Mouse (Mus musculus) retina, adult 2 months (tissue): Measurements from ENCODE around the gene Trhr2.

Experiments used
- DNase-seq: peaks from one replicate; pipeline ENCODE4 v3.0.0-alpha.2; 2012; ENCODE audit warnings: low read depth, low spot score

The Trhr2 gene

DNA sequence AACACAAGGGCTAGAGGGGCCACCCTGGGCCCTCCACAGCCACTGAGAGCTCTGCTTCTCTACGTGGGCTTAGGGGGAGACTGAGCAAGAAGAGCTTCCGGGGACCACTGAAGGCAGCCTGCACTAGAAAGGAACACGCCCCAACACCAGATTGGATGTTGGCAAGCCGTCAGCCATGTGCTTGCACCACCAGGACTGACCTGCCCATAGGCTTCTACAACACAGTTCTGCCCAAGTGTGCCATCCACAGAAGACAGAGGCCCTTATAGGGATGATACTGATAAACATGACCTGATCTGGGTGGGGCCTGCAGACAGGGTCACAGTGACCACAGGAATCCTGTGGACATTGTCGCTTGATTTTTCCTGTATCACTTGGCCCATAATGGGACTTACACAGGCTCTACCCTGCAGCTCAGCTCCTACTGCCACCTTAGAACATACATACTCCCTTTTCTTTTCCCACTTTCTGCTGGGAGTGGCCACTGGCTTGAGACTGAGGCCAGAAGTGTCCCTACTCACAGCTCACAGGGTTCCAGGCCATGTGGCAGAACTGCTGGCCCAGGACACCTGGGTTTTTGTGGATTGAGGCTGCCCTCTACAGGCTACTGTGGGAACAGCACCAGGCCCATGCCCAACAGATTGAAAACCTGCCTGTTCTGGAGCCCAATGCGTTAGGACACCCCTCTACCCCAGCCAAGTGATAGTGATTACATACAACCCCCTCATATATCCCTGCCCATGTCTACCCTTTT lies 27.6 kb downstream of the Trhr2 start:
- peak; percentile 59 for DNase-seq

DNA sequence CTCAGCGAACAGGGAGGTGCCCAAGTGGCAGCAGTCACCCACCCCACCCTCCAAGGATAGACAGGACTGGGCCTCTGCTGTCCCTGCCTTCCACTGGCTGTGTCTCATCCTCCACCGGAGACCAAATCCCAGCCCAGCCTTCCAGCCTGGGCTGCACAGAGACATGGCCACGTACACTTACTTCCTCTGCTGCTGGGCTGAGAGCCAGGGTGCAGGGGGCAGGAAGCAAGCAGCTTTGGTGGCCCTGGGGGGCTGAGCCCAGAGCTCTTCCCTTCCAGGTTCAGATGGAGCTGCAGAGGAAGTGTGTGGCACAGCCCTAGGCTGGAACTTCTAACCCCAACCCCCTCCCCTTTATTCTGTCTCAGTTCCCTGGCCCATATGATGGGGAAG lies 29.4 kb downstream of the Trhr2 start:
- DNase-seq, result no peak

DNA sequence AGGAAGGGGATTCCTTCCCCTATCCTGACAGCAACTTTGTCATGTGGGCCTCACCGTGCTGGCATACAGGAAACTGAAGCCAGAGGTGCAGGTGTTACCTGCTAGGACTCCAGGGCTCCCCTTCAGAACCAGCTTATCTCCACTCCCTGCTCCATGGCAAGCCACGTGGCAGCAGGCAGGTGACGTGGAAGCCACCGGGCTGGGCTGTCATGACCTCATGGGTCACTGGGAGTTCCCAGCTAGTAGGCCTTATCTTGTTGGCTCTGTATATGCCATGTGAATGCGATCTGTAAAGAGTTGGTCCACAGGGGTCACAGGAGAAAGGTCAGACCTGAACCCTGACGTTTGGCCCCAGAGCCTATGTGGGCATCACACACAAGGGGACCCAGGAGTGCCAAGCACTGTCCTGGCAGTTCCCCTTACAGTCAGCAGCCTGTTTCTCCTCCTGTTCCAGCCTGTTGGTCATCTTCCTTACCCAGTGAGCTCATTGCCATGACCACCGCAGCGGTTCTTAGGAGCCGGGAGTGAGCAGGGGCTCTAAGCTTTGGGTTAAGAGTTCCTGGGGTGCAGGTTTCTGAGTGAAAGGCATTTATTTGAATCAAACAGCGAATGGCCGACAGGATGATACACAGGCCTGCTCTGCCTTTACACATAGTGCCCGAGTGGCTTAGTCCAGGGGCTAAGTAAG lies 30.0 kb downstream of the Trhr2 start:
- no peak for DNase-seq

DNA sequence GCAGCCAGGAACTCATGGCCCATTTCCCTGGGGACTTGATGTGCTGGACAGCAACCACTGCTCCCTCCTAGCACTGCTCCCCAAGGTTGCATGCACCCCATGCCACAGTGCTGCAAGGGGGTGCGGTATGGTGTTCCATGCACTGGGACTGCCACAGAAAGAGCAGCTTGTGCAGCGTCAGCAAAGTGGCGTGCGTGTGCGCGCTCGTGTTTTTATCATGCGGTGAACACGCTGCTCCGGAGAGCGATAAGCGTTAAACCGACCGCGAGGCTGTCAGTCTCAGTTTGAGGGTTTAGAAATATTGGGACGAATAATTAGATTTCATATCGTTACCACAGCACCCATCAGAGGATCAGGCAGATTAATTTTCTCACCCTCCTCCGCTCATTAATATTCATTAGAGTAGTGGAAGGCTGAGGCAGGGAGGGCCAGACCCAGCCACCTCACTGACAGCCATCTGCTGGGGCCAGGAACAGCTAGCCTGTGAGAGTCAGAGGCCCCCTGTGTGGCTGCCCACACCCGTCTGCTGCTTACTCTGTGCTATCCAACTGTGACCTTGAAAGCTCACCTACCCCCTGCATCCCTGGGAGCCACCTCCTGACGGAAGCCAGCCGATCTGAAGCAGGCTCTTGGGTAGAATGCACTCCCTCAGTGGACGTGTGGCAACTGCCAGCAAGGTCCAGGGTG lies 30.9 kb downstream of the Trhr2 start:
- DNase-seq, result no peak

DNA sequence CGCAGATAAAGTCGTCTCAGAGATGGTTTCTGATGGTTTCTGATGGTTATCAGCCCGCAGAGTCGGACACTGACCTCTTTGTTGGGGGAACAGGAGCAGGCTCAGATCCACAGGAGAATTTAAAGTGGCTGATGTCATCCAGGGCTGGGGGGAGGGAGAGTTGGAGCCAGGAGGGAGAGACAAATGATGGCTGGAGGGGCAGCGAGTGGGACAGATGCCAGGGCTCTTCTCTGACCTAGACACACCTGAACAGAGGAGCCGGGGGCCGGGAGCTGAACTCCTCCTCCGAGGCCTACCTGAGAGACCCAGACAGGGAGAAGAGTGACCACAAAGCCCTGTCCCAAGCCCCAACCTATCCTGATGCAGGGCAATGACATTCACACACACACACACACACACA lies 31.5 kb downstream of the Trhr2 start:
- DNase-seq, result no peak

DNA sequence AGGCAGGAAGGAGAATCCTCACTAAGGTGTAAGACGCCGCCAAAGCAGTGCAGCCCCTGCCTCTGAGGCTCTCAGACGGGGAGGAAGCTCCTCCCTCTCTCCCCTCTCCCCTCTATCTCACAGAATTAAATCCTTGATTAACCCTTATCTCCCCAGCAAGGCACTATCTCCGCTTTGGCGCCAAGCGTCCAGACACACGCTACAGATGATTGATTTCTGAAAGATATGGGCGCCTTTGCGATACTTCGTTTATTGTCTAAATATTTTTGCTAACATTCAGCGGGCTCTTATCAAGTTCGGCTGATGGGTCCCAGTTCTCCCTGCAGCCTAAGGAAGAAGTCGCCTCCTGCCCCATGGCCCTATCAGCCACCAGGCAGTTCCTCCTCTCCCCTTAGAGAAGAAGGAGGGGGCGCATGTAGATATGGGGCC lies 34.4 kb downstream of the Trhr2 start:
- no peak for DNase-seq

DNA sequence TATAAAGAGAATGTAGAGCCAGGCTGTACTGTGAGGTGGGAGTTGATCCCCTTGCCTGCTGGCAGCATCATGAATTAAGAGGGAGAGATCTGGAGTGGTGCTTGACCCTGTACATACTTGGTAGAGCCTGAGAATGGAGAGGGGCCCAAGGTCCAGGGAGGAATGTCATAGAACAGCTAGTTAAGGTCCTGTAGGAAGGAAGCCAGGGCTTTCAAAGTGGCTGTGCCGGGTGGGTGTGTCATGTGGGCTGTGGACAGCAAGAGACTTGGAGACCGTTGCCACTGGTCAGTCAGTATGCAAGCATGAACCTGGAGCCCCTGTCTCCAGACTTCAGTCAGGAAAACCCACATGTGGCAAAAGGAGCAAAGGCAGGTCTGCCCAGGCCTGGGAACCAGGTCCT lies 35.4 kb downstream of the Trhr2 start:
- no peak for DNase-seq

DNA sequence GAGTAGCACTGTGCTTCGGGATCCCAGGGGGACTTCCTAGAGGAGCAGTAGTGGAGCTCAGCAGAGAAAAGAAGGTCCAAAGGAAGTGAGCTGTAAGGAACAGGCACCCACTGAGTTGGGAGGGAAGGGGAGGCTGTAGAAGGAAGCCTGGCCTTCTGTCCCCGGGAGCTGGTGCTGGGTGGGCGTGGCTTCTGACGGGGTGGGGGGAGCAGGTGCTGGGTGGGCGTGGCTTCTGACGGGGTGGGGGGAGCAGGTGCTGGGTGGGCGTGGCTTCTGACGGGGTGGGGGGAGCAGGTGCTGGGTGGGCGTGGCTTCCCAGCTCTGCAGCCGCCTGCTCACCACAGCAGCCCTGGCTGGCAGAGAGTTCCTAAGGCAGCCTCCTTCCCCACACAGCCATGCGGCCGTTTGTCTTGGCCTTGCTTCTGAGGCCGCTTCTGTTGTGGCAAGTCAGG lies 36.6 kb downstream of the Trhr2 start:
- DNase-seq, result peak; percentile 16

DNA sequence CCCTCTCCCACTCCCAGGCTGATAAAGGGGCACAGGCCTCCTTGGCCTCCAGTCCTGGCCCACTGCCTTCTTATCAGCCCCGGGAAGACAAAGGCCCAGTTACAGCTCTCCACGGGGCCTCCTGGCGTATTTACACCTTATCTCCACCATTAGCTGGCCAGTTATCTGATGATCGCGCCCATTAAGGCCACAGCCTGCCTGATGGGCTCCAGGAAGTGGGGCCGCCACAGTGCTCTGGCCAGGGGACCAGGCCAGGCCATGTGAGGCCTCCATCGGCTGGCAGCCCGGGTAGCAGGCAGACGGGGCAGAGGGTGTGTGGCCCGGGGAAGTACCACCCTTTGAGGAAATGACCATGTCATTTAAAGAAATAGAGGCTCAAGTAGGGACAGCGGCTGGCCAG lies 37.8 kb downstream of the Trhr2 start:
- no peak for DNase-seq

DNA sequence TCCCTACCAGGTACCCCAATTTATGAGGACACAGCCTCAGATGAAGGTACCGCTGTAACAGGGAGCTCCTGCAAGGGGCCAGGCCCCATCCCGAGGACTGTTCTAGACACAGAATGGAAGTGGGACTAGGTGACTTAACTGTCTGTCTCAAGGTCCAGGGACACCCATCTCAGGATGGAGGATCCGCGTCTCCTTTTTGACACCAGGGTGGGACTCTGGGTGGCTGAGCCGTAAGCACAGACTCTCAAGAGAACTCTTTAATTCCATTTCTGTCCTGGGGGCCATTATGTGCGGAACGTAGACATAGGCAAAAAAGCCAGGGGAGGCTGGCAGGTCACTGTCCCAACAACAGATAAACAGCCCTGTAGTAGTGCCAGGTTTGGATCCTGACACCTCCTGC lies 38.4 kb downstream of the Trhr2 start:
- no peak for DNase-seq

DNA sequence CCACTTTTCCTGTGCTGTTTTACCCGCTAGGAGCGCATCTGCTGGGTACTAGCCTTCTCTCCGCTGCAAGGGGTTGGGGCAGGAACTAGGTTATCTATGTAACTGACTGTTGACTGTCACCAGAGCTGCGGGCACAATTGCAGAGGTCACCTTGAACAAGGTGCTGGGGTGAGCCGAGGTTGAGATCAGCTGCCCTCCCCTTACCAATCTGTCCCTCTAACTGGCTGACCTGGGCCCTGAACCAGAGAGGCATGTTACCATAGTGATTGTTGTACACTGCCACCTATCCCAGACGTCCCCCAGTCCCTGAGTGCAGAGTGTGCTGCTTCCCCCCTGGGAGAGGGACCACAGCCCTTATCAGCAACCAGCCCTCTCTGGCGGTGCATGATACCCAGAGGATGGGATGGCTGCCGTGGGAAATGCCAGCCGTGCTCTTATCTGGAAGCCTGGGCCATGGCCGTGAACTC lies 39.1 kb downstream of the Trhr2 start:
- DNase-seq, result no peak

DNA sequence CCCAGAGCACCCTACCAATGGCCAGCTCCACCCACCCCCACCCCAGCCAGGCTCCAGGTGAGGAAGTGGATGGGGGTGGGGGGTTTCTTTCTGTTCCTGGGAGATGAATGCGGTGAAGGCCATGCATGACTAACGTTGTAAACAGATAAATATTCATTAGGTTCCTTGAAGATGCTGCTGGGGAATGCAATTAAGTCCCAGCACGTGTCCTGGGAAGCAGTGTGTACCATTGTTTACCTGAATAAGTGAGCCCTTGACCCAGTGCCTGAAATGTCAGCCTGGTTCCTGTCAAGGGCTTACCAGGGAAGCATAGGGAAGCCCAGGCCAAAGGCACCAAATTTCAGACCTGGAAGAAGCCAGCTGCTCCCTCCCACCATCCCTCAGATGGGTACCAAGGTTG lies 40.0 kb downstream of the Trhr2 start:
- DNase-seq, result no peak

DNA sequence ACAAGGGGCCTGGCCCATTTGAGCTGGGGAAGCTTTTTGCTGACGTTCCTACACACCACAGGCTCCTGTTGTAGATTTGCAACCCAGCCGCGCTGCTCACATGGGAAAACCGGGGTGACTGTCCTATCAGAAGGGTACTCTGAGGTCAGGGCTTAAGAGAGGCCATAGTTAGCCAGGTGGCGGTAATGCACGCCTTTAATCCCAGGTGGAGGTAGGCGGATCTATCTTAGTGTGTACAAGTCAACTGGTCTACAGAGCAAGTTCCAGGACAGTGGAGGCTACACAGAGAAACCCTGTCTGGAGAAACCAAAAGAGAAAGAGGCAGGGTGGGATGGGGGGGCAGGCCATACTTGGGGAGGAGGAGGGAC lies 40.9 kb downstream of the Trhr2 start:
- DNase-seq, result peak; percentile 51

DNA sequence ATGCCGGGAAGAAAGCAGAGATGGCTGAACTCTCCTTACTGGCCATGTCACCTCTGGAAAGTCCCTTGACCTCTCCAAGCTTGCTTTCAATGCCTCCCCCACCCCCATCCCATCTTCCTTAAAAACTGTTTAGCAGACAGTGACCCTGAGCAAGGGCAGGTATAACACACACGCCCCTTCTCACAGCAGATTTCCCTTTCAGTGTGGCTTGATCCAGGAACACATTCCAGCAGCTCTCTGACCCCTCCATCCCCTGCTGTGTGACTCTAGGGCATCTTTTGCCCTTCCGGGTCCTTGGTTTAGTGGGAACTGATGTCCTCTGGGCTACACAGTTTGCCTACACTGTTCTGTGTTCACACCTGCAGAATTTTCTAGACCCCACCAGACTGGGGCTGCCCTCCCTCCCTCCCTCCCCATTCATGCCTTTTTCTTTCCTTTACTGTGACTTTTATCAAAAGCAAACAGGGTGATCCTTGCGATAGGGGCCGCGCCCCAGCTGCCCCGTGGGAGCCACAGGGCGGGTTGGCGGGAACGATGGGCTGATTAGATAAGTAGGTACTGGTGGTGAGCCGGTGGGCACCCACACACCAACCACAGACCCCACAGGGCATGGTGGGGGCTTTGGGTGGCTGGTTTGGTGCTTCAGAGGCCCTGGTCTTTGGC lies 41.4 kb downstream of the Trhr2 start:
- DNase-seq, result no peak

DNA sequence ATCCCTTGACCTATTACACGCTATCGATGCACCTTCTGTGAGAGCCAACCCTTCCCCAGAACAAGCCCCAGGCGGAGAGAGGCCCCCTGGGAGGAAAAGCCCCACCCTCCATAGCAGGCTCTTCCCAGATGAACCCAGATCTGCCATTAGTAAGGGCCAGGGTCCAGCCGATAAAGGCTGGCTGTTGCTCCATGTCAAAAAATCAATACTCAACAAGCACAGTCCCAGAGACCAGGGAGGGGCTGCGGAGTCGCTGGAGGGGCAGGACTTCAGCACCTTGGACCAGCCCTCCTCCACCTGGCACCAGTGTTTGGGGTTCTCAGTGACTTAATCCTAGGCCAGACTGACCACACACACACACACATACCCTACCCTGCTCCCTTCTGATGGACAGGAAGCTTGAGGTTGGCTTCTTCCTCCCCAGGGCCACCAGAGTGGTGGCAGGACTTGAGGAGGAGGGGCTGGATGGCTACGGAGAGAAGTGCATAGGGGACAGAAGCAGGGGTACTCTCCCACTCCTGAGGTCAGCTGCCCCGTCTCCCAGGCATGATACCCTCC lies 42.5 kb downstream of the Trhr2 start:
- no peak for DNase-seq

DNA sequence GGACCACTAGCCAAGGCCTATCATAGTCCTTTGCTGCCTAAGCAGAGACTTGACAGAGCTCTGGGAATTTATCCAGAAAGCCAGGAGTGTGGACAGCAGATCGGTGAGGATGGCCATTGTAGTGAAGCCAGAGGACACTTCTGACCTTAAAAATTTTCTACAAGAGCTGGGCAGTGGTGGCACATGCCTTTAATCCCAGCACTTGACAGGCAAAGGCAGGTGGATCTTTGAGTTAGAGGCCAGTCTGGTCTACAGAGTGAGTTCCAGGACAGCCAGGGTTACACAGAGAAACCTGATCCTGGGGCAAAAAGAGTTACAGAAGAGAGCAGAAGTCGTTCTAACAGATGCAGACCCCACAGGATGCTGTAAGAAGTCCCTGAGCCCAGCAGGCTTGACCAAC lies 44.1 kb downstream of the Trhr2 start:
- no peak for DNase-seq

DNA sequence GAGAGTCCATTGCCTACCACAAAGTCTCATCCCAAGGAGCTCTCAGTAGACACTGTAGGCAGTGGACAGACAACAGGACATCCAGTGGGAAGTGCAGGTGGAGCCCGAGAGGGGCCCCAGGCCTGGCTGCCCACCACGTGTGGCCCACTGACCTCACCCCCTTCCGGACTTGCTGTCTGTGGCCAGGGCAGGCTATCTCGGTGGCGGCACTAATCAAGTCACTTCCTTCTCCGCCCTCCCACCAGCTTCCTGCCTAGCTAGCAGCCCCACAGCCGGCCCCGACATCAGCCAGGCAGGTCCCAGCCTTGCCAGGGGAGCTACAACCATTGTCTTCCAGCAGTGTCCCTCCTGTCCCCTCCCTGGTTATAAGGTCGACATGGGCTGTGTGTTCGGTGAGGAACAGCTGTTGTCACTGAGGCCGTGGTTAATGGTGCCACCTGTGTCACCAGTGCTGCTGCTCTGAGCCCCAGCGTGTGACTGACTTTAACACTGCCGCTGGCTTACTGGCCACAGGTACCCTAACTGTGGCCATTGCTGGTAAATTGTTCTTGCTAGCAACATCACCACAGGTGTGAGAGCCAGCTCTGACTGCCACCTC lies 45.5 kb downstream of the Trhr2 start:
- no peak for DNase-seq

DNA sequence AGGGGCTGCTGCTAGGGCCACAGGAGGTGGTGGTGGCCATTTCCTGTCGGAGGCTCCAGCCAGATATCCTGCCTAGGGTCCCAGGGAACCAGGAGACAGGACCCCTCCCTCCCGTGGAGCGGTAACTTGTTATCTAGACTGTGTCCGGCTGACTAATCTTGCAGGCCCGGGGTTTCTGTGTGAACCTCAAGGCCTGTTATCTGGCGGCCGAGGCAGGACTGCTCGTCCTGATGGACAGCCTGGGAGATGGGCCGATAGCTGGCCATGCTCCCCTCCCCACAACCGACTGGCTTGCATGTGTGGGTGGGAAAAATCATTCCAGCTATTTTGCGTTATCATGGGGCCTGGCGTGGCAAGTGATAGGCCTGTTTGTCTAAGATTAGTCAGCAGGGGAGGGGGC lies 47.2 kb downstream of the Trhr2 start:
- no peak for DNase-seq

DNA sequence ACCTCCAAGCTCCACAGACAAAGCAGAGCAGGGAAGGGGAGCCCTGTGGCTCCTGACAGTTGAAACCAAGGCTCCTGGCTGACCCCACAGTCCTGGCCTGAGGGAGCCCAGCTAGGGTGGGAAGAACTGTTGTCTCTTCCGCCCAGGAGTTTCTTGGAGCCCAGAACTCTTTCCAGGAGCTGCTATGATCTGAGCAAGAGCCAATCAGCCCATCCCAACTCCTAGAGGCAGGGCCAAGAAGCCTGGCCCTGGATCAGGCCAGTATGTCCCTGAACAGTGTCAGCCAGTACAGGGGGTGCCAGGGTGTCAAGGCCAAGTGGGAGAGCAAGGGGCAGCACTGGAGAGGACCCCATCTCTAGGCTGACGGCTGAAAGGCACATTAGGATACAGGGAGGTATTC lies 48.0 kb downstream of the Trhr2 start:
- DNase-seq, result no peak

DNA sequence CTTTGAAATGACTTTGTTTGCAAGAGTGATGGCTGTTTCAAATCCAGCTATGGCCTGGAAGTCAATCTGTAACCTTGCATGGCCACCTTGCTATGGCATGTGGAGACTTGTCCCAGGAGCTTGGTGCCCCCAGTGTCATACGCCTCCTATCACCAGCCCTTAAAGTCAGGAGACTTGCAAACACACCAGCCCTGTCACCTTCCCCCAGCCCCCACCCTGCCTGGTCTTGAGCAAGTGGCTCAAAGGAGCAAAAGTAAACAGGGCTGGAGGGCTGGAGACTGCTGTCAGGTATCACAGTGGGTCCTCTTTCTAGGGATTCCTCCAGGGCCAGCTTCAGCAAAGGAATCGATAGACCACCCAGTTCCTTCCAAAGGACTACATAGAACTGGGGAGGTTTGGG lies 49.4 kb downstream of the Trhr2 start:
- DNase-seq, result no peak

DNA sequence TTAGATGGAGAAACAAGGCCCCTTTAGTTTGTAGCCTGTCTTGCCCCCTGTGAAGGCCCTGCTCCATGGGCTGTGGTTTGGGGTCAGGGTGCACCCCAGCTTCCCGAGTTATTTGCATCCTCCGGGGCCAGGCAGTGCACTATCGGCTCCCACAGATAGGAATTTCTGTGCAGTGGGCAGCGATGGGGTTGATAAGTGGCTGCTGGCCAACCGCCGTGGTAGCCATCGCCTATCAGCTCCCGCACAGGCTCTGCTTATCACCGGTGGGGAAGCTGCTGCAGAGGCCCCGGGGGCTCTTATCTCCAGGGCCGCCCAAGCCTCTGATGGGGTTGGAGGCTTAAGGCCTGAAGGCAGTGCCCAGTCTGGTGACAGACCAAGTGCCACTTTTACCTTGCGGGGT lies 51.3 kb downstream of the Trhr2 start:
- DNase-seq, result no peak

DNA sequence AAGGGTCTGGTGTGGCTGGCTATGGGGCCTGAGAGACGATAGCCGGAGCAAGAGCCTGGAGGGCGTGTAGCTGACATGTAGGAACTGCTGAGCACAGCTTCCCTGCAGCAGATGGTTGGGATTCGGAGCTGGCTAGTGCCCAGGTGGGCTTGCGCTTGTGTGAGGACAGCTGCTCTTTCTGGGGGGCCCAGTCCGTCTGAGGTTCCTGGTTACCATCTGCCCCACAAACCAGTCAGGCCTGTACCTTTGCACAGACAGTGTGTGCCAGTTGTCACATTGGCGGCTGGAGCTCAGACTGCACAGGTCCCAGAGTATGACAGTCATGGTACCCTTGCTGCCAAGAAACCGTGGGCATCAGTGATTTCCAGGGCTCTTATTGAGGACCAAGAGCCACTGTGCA lies 52.7 kb downstream of the Trhr2 start:
- no peak for DNase-seq
